Mouse (Mus musculus): ENCODE data around the gene Flt3.

DNA sequence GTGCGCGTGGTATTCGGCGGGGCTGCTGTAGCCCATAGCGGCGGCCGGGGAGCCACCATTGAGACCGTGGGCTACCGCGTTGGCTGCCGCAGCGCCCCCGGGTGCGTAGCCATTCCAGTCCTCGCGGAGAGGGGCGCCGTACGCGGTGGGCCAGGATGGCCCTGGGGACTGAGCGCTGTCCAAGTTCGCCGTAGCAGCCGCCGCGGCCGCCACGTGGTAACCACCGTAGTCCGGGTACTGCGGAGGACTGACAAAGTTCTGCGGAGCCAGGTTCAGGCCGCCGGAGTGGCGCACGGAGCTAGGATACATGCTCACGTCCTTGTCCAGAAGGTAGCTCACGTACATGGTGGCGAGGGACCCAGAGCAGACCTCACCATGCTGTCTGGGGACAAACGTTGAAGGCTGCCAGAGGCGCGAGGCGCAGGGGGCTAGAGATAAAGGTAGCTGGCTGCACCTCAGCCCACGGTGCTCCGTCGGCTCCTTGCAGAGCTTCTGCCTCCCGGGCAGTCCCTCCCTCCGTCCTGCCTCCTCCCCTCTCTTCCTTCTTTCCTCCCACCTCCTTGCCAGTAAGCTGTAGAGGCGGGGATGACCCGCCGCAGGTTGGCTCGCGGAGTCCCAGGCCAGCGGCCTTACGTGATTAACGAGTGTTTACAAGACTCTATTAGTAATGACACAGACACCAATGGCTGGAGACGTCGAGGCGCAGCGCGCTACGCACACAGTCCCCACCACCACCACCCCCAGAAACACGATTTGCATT, 93.5 kb downstream of the Flt3 start, which contains the start of gene Cdx2:
- TF ChIP-seq CTCF (conservative IDR thresholded peaks at IDR 0.05; ENCODE audit: insufficient read depth, insufficient read length, low read depth, low read length) (no peak), POLR2A (IDR thresholded peaks at IDR 0.05; ENCODE audit: low read depth, low read length) (no peak)

Measured in kidney, adult 2 months (tissue).